Mouse (Mus musculus): Measurements from ENCODE around the gene Rassf8. TPM values are rescaled to one million over a fixed set of nuclear protein-coding genes. Genes with fewer than 3 reads are reported as not detected.

The Rassf8 gene
- polyA plus RNA-seq (2014; fragmentation: Nextera tagmentation; extraction: Ambion mirVana) = 12.7 and 15.7 TPM in 2 replicates

DNA sequence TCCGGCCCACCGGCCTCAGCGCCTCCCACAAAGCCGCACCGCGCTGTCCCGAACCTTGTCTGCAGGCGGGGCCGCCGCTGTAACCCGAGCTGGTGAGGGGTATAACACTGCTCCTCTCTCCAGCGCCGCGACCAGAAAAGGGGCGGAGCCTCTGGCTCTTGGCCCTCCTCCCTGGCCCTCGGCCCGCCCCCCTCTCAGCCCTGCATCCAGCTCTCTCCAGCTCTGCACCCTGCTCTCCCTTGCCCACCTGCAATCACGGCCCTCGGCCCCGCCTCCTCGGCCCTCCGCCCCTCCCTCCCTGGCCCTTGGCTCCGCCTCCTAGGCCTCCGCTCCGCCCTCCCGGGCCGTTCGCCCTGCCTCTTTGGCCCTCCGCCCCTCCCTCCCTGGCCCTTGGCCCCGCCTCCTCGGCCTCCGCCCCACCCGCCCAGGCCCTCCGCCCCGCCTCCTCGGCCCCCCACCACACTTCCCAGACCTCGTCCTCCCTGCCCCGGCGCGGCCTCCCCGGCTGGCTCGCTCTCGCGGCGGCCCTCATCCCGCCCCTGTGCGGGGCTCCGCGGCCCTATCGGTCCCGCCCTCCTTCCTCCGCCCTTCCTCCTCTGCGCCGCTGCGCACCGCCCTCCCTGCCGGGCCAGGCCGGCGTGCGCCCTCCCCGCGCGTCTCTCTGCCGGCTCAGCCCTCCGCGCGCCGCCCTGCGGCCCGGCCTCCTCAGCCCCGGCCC lies at the start of gene Rassf8:
Gene Rassf8 (plus strand): TSS at position 617 of the 718 bp plus-strand sequence.
- peaks cover 3 to 34% of the 10 kb centered on the region in 2 experiments; a peak in 3 of 4 replicates for H3K4me1 ChIP-seq (ENCODE audit: control insufficient read depth in 2 of 2, insufficient read depth in 2 of 2, low read length in 2 of 2)
- ATAC-seq (ENCODE audit: insufficient number of reproducible peaks, insufficient read depth, low FRiP score, low read depth) = peak; percentile 93
- peaks cover 12% of the 10 kb centered on the region for H3K36me3 ChIP-seq (ENCODE audit: control insufficient read depth, insufficient read depth, low read length)
- 1% methylated on average over 63 of the region's 71 CpGs for WGBS
- peak within 1 kb of the TSS; percentile 78 for H3K4me2 ChIP-seq (ENCODE audit: low read length)
- peak within 1 kb of the TSS; percentile 93 to 98 for H3K27ac ChIP-seq (replicated peaks in 1 of 2; ENCODE audit: control insufficient read depth in 1 of 2, insufficient read depth in 1 of 2, low read depth in 2 of 2, low read length in 2 of 2)
- no peaks in the 10 kb centered on the region for H3K27me3 ChIP-seq (ENCODE audit: control insufficient read depth, insufficient read depth, low read length)
- peak within 1 kb of the TSS; percentile 94 for H3K9ac ChIP-seq (ENCODE audit: low read length)
- H3K4me3 ChIP-seq (ENCODE audit: control insufficient read depth in 1 of 2, insufficient read depth in 1 of 2, low read depth in 1 of 2, low read length in 2 of 2) = peak within 1 kb of the TSS; percentile 85 to 91
- peaks cover 3% of the 10 kb centered on the region for H3K9me3 ChIP-seq (ENCODE audit: control insufficient read depth, low read length)

DNA sequence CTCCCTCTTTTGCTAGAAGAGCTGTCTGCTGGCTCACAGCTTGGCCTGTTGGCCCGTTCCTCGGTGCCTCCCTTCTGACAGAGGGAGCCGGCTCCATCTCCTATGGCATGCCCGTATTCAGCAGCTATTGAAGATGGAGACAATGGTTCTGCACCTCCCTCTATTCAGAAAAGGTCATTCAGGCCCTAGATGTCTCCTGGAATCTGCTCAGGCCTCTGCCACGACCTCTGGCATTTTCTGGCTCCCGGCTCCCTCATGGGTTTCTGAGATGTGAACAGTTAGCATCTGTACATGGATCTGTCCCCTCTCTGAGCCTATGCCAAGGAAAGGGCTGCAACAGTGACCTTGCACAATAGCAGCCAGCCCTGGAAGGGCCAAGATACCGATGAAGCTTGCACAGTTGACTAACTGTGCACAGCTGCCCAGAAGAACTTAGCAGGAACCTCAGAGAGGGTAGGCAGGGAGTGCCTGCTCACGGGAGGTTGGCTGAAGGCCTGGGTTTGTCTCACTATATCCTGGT lies 45.5 kb upstream of the Rassf8 start:
- no peaks in the 10 kb centered on the region for H3K27me3 ChIP-seq (ENCODE audit: control insufficient read depth, insufficient read depth, low read length)
- WGBS = 67% methylated on average over 8 of the region's 8 CpGs
- H3K9me3 ChIP-seq (ENCODE audit: control insufficient read depth, low read length) = no peaks in the 10 kb centered on the region
- no peak overlapping the region for H3K9ac ChIP-seq (ENCODE audit: low read length)
- no peak overlapping the region for H3K4me3 ChIP-seq (ENCODE audit: control insufficient read depth in 1 of 2, insufficient read depth in 1 of 2, low read depth in 1 of 2, low read length in 2 of 2)
- no peaks in the 10 kb centered on the region for H3K4me1 ChIP-seq (ENCODE audit: control insufficient read depth in 2 of 2, insufficient read depth in 2 of 2, low read length in 2 of 2)
- no peak for ATAC-seq (ENCODE audit: insufficient number of reproducible peaks, insufficient read depth, low FRiP score, low read depth)
- H3K27ac ChIP-seq (replicated peaks in 1 of 2; ENCODE audit: control insufficient read depth in 1 of 2, insufficient read depth in 1 of 2, low read depth in 2 of 2, low read length in 2 of 2) = no peak overlapping the region
- H3K36me3 ChIP-seq (ENCODE audit: control insufficient read depth, insufficient read depth, low read length) = no peaks in the 10 kb centered on the region
- no peak overlapping the region for H3K4me2 ChIP-seq (ENCODE audit: low read length)

DNA sequence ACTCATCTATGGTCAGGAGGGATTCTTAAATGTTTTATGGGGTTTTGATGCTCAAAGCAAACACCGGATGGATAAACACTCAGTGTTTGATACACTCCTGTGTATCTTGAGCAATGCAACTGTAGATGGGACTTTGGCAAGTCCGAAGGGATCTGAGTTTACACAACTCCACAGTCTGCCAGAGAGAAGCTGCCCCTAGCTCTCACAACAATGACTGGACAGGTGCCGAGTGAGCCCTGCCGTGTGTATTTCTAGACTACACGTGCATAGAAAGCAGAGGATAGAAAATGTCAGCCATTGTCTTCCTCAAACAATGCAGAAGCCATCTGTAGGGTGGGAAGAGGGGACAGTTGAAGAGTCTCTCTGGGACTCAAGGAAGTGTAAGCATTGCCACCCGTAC lies 42.9 kb upstream of the Rassf8 start:
- no peak overlapping the region for H3K4me2 ChIP-seq (ENCODE audit: low read length)
- H3K9me3 ChIP-seq (ENCODE audit: control insufficient read depth, low read length) = no peaks in the 10 kb centered on the region
- no peaks in the 10 kb centered on the region for H3K36me3 ChIP-seq (ENCODE audit: control insufficient read depth, insufficient read depth, low read length)
- H3K4me3 ChIP-seq (ENCODE audit: control insufficient read depth in 1 of 2, insufficient read depth in 1 of 2, low read depth in 1 of 2, low read length in 2 of 2) = no peak overlapping the region
- no peak overlapping the region for H3K9ac ChIP-seq (ENCODE audit: low read length)
- H3K27me3 ChIP-seq (ENCODE audit: control insufficient read depth, insufficient read depth, low read length) = no peaks in the 10 kb centered on the region
- peaks cover 2 to 5% of the 10 kb centered on the region in 2 experiments; a peak in 2 of 4 replicates for H3K4me1 ChIP-seq (ENCODE audit: control insufficient read depth in 2 of 2, insufficient read depth in 2 of 2, low read length in 2 of 2)
- no peak for ATAC-seq (ENCODE audit: insufficient number of reproducible peaks, insufficient read depth, low FRiP score, low read depth)
- WGBS = 80% methylated on average over 6 of the region's 6 CpGs
- H3K27ac ChIP-seq (replicated peaks in 1 of 2; ENCODE audit: control insufficient read depth in 1 of 2, insufficient read depth in 1 of 2, low read depth in 2 of 2, low read length in 2 of 2) = no peak overlapping the region

DNA sequence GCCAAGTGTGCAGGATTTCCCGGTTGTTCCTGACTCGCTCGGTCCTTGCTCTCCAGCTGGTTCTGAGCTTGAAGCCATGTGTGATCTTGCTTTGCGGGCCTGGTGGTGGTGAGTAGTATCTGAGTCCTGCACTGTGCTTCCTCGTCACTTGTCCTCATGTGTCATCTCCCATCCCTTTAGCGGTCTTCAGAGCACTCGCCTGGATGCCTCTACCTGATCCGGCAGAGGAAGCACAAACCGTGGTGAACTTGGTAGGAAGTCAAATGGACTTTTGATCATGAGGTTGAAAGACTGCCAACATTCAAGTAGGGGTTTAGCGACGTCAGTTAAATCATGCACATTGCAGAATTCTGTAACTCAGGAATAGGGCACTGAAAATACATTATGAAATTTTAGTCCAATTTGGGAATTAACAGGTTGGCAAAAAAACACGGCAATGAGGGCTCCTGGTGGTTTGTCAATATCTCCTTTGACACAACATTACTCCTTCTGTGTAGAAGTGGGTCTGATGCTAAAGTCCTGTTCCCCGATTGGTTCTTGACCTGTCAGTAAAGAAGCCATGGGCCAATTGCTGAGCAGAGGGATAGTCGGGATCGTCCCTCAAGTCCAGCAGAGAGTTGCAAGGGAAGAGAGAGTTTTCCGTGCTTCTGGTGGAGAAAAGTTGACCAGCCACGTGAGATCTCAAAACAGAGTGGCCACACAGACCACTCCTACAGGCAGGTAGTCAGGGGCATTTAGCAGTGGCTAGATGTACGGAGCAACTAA lies 36.4 kb upstream of the Rassf8 start:
- no peak overlapping the region for H3K9ac ChIP-seq (ENCODE audit: low read length)
- no peak overlapping the region for H3K4me2 ChIP-seq (ENCODE audit: low read length)
- H3K4me3 ChIP-seq (ENCODE audit: control insufficient read depth in 1 of 2, insufficient read depth in 1 of 2, low read depth in 1 of 2, low read length in 2 of 2) = no peak overlapping the region
- no peaks in the 10 kb centered on the region for H3K9me3 ChIP-seq (ENCODE audit: control insufficient read depth, low read length)
- no peaks in the 10 kb centered on the region for H3K36me3 ChIP-seq (ENCODE audit: control insufficient read depth, insufficient read depth, low read length)
- peaks cover 5 to 6% of the 10 kb centered on the region in 2 experiments; a peak in 3 of 4 replicates for H3K4me1 ChIP-seq (ENCODE audit: control insufficient read depth in 2 of 2, insufficient read depth in 2 of 2, low read length in 2 of 2)
- ATAC-seq (ENCODE audit: insufficient number of reproducible peaks, insufficient read depth, low FRiP score, low read depth) = no peak
- WGBS = 84% methylated on average over 18 of the region's 18 CpGs
- H3K27me3 ChIP-seq (ENCODE audit: control insufficient read depth, insufficient read depth, low read length) = no peaks in the 10 kb centered on the region
- no peak overlapping the region for H3K27ac ChIP-seq (replicated peaks in 1 of 2; ENCODE audit: control insufficient read depth in 1 of 2, insufficient read depth in 1 of 2, low read depth in 2 of 2, low read length in 2 of 2)

DNA sequence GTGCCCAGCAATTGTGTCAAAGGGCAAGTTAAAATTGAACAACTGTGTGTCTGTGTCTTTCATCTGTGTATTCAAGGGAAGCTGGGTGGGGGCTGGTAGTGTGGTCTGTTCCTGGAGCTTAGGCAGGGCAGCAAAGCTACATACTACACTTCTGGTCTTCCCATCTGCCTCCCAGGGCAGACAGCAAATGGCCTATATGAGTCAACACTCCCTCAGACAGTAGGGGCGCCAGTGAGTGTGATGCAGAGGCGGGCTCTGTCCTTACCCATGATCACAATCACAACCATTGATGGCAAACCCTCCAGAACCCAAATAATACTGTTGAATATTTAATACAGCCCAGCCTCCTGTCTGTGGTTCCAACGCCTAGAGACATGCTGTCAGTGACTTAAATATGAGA lies 35.8 kb upstream of the Rassf8 start:
- Histone ChIP-seq H3K9ac (ENCODE audit: low read length) (no peak overlapping the region), H3K27ac (replicated peaks in 1 of 2; ENCODE audit: control insufficient read depth in 1 of 2, insufficient read depth in 1 of 2, low read depth in 2 of 2, low read length in 2 of 2) (no peak overlapping the region), H3K4me1 (ENCODE audit: control insufficient read depth in 2 of 2, insufficient read depth in 2 of 2, low read length in 2 of 2) (peaks cover 5 to 6% of the 10 kb centered on the region in 2 experiments; a peak in 3 of 4 replicates), H3K27me3 (ENCODE audit: control insufficient read depth, insufficient read depth, low read length) (no peaks in the 10 kb centered on the region), H3K4me3 (ENCODE audit: control insufficient read depth in 1 of 2, insufficient read depth in 1 of 2, low read depth in 1 of 2, low read length in 2 of 2) (no peak overlapping the region), H3K9me3 (ENCODE audit: control insufficient read depth, low read length) (no peaks in the 10 kb centered on the region), H3K36me3 (ENCODE audit: control insufficient read depth, insufficient read depth, low read length) (no peaks in the 10 kb centered on the region), H3K4me2 (ENCODE audit: low read length) (no peak overlapping the region)
- 86% methylated on average over 3 of the region's 3 CpGs for WGBS
- ATAC-seq (ENCODE audit: insufficient number of reproducible peaks, insufficient read depth, low FRiP score, low read depth) = no peak

DNA sequence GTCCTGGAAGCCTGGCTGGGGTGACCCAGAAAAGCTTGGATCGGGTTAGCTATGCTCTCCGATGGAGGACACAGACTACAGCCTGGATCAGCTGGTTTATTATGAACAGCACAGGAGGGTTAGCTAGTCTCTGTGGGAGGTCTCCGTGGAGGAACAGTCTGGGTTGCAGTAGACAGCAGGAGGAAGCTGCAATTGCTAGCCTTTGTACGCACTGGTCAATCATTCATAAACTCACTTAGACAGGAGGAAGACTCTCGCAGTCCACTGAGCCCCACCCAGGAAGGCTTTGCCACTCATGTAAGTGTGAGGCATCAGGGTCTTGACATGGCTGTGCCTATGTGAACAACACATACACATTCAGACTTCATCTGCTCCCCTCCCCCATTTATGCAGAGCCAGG lies 35.2 kb upstream of the Rassf8 start:
- 91% methylated on average over 5 of the region's 5 CpGs for WGBS
- no peaks in the 10 kb centered on the region for H3K36me3 ChIP-seq (ENCODE audit: control insufficient read depth, insufficient read depth, low read length)

DNA sequence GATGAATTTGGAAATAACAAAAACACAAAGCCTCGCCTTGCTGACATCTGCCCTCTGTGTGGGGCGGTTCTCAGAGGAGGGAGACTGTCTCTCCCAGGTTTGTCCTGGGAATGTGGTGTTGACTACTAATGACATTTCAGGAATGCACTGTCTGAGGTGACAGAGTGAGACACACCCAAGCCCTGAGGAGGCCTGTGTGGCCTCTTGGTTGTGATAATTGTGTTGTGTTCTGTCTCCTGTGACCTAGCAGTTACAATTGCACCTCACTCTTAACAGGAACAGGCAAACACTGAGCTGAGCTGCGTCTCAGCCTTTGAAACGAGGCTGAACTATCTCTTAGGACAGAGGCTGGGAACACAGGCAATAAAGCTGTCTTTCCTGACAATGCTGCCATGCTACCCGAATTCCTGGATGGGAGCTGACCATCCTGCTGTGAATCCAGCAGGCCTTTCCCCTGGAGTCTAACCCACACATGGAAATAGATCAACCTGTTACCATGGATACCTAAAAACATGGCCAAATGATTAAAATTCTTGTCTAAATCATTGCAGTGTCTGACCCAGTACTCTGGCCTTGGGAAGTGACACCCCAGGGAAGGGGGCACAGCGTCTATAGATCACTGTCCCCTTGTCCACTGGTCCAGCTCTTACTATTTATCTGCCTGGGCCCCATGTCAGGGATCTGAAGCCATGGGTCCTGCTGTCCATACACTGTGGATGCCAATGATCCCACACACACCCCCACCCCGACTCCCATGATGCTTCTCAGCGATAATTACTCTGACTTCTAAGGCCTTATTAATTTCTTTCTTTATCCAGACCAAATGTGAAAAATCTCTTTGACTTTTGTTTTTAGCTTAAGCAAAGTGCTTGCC lies 33.1 kb upstream of the Rassf8 start:
- H3K27ac ChIP-seq (replicated peaks in 1 of 2; ENCODE audit: control insufficient read depth in 1 of 2, insufficient read depth in 1 of 2, low read depth in 2 of 2, low read length in 2 of 2) = no peak overlapping the region

More for the DNA sequence above, 35.2 kb upstream of the Rassf8 start:
- Histone ChIP-seq H3K4me1 (ENCODE audit: control insufficient read depth in 2 of 2, insufficient read depth in 2 of 2, low read length in 2 of 2) (peaks cover 5 to 6% of the 10 kb centered on the region in 2 experiments; a peak in 3 of 4 replicates), H3K27me3 (ENCODE audit: control insufficient read depth, insufficient read depth, low read length) (no peaks in the 10 kb centered on the region), H3K4me3 (ENCODE audit: control insufficient read depth in 1 of 2, insufficient read depth in 1 of 2, low read depth in 1 of 2, low read length in 2 of 2) (no peak overlapping the region), H3K4me2 (ENCODE audit: low read length) (no peak overlapping the region), H3K9ac (ENCODE audit: low read length) (no peak overlapping the region), H3K27ac (replicated peaks in 1 of 2; ENCODE audit: control insufficient read depth in 1 of 2, insufficient read depth in 1 of 2, low read depth in 2 of 2, low read length in 2 of 2) (no peak overlapping the region), H3K9me3 (ENCODE audit: control insufficient read depth, low read length) (no peaks in the 10 kb centered on the region)
- no peak for ATAC-seq (ENCODE audit: insufficient number of reproducible peaks, insufficient read depth, low FRiP score, low read depth)

More for the DNA sequence above, 33.1 kb upstream of the Rassf8 start:
- Histone ChIP-seq H3K9me3 (ENCODE audit: control insufficient read depth, low read length) (no peaks in the 10 kb centered on the region), H3K4me2 (ENCODE audit: low read length) (no peak overlapping the region), H3K9ac (ENCODE audit: low read length) (no peak overlapping the region), H3K4me3 (ENCODE audit: control insufficient read depth in 1 of 2, insufficient read depth in 1 of 2, low read depth in 1 of 2, low read length in 2 of 2) (no peak overlapping the region), H3K27me3 (ENCODE audit: control insufficient read depth, insufficient read depth, low read length) (no peaks in the 10 kb centered on the region), H3K4me1 (ENCODE audit: control insufficient read depth in 2 of 2, insufficient read depth in 2 of 2, low read length in 2 of 2) (peaks cover 0 to 4% of the 10 kb centered on the region in 2 experiments; a peak in 2 of 4 replicates), H3K36me3 (ENCODE audit: control insufficient read depth, insufficient read depth, low read length) (no peaks in the 10 kb centered on the region)
- WGBS = 57% methylated on average over 8 of the region's 8 CpGs
- no peak for ATAC-seq (ENCODE audit: insufficient number of reproducible peaks, insufficient read depth, low FRiP score, low read depth)

Measured in heart, embryonic 14.5 days (tissue).